Mouse (Mus musculus): ENCODE measurements at regions not wholly inside any gene's neighbourhood (a gene's known extent, or its start where the extent isn't known, plus 50 kb on each side); places are given as distances from the start of the nearest gene placed in this dataset.
A peak's percentile ranks its signal among the peaks of the same experiment; 100 is the strongest.

DNA sequence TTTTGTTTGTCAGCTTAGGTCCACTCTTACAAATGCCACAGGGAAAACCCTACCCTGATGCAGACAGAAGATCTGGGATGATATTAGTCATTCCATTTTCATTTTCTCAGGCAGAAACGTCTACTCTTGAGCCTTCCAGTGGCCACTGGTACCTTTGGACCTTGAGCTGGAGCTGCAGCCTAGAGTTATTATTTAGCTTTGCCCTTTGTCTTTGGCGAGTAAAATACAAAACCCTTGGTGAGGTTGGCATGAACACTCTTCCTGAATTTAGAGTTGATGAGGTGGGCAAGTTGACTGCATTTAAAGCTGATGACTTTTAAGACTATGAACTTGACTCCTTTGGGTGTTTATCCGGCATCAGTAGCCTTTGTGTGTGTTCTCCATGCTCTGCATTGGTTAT, 352.2 kb upstream of the Hnrnpa3 start:
- Histone ChIP-seq H3K27me3 (ENCODE audit: control insufficient read depth, insufficient read depth, low read length) (no peaks in the 10 kb centered on the region), H3K4me1 (ENCODE audit: control insufficient read depth, insufficient read depth, low read length) (no peaks in the 10 kb centered on the region), H3K36me3 (ENCODE audit: control insufficient read depth, insufficient read depth, low read length) (no peaks in the 10 kb centered on the region), H3K4me2 (ENCODE audit: low read depth) (no peak overlapping the region), H3K9ac (ENCODE audit: low read length) (no peak overlapping the region), H3K9me3 (ENCODE audit: control insufficient read depth, low read length) (no peaks in the 10 kb centered on the region), H3K27ac (ENCODE audit: low read depth, low read length) (no peak overlapping the region), H3K4me3 (ENCODE audit: low read depth, low read length) (no peak overlapping the region)
- DNase-seq (ENCODE audit: low spot score) (no peak), ATAC-seq (ENCODE audit: insufficient read depth, low FRiP score, low TSS enrichment) (no peak)
- 76% methylated on average over 3 of the region's 3 CpGs for WGBS

GRCm38 (mm10) chr2:75311191-75311590, 347.9 kb upstream of the Hnrnpa3 start:
- Histone ChIP-seq H3K9ac (ENCODE audit: low read length) (no peak overlapping the region), H3K27ac (ENCODE audit: low read depth, low read length) (no peak overlapping the region), H3K27me3 (ENCODE audit: control insufficient read depth, insufficient read depth, low read length) (no peaks in the 10 kb centered on the region), H3K4me3 (ENCODE audit: low read depth, low read length) (no peak overlapping the region), H3K4me1 (ENCODE audit: control insufficient read depth, insufficient read depth, low read length) (no peaks in the 10 kb centered on the region), H3K36me3 (ENCODE audit: control insufficient read depth, insufficient read depth, low read length) (no peaks in the 10 kb centered on the region), H3K4me2 (ENCODE audit: low read depth) (no peak overlapping the region), H3K9me3 (ENCODE audit: control insufficient read depth, low read length) (no peaks in the 10 kb centered on the region)
- DNase-seq (ENCODE audit: low spot score) = no peak
- ATAC-seq (ENCODE audit: insufficient read depth, low FRiP score, low TSS enrichment) = no peak
- whole genome bisulfite sequencing = 41% methylated on average over 4 of the region's 4 CpGs

DNA sequence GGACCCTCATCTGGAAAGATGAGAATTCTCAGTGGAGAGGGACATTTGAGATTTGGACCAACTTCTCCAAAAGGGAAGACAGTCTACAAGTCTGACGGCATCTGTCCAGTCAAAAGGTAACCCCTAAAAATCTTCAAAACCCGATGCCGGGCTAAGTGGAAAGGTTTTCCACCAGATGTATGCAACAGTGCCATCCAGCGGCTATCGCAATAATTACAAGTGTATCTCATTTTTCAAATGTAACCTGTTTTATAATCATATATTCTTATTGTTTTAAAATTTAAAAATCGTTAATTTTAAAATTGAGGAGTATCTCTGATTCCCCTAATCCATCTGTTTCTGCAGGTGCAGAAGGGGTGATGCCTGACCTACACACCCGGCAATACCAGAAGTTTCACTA, 346.8 kb upstream of the Hnrnpa3 start:
- Histone ChIP-seq H3K4me1 (ENCODE audit: control insufficient read depth, insufficient read depth, low read length) (no peaks in the 10 kb centered on the region), H3K9me3 (ENCODE audit: control insufficient read depth, low read length) (no peaks in the 10 kb centered on the region), H3K36me3 (ENCODE audit: control insufficient read depth, insufficient read depth, low read length) (no peaks in the 10 kb centered on the region), H3K4me2 (ENCODE audit: low read depth) (no peak overlapping the region), H3K9ac (ENCODE audit: low read length) (no peak overlapping the region), H3K27ac (ENCODE audit: low read depth, low read length) (no peak overlapping the region), H3K4me3 (ENCODE audit: low read depth, low read length) (no peak overlapping the region), H3K27me3 (ENCODE audit: control insufficient read depth, insufficient read depth, low read length) (no peaks in the 10 kb centered on the region)
- ATAC-seq (ENCODE audit: insufficient read depth, low FRiP score, low TSS enrichment) (no peak), DNase-seq (ENCODE audit: low spot score) (peak; percentile 47)
- WGBS = 20% methylated on average over 7 of the region's 7 CpGs

GRCm38 (mm10) chr2:75315341-75315740, 343.7 kb upstream of the Hnrnpa3 start:
- Histone ChIP-seq H3K9ac (ENCODE audit: low read length) (no peak overlapping the region), H3K27me3 (ENCODE audit: control insufficient read depth, insufficient read depth, low read length) (no peaks in the 10 kb centered on the region), H3K9me3 (ENCODE audit: control insufficient read depth, low read length) (no peaks in the 10 kb centered on the region), H3K36me3 (ENCODE audit: control insufficient read depth, insufficient read depth, low read length) (no peaks in the 10 kb centered on the region), H3K4me3 (ENCODE audit: low read depth, low read length) (no peak overlapping the region), H3K4me2 (ENCODE audit: low read depth) (no peak overlapping the region), H3K27ac (ENCODE audit: low read depth, low read length) (no peak overlapping the region; the same call in 1 of the 2 replicates), H3K4me1 (ENCODE audit: control insufficient read depth, insufficient read depth, low read length) (no peaks in the 10 kb centered on the region)
- WGBS = 22% methylated on average over 7 of the region's 7 CpGs
- DNase-seq (ENCODE audit: low spot score) = no peak
- ATAC-seq (ENCODE audit: insufficient read depth, low FRiP score, low TSS enrichment) = no peak

GRCm38 (mm10) chr2:75318190-75318589, 340.9 kb upstream of the Hnrnpa3 start:
- Histone ChIP-seq H3K27me3 (ENCODE audit: control insufficient read depth, insufficient read depth, low read length) (no peaks in the 10 kb centered on the region), H3K9ac (ENCODE audit: low read length) (no peak overlapping the region), H3K27ac (ENCODE audit: low read depth, low read length) (no peak overlapping the region), H3K36me3 (ENCODE audit: control insufficient read depth, insufficient read depth, low read length) (no peaks in the 10 kb centered on the region), H3K4me3 (ENCODE audit: low read depth, low read length) (no peak overlapping the region), H3K4me1 (ENCODE audit: control insufficient read depth, insufficient read depth, low read length) (no peaks in the 10 kb centered on the region), H3K4me2 (ENCODE audit: low read depth) (no peak overlapping the region), H3K9me3 (ENCODE audit: control insufficient read depth, low read length) (no peaks in the 10 kb centered on the region)
- WGBS = 57% methylated on average over 5 of the region's 5 CpGs
- no peak for DNase-seq (ENCODE audit: low spot score)
- no peak for ATAC-seq (ENCODE audit: insufficient read depth, low FRiP score, low TSS enrichment)

DNA sequence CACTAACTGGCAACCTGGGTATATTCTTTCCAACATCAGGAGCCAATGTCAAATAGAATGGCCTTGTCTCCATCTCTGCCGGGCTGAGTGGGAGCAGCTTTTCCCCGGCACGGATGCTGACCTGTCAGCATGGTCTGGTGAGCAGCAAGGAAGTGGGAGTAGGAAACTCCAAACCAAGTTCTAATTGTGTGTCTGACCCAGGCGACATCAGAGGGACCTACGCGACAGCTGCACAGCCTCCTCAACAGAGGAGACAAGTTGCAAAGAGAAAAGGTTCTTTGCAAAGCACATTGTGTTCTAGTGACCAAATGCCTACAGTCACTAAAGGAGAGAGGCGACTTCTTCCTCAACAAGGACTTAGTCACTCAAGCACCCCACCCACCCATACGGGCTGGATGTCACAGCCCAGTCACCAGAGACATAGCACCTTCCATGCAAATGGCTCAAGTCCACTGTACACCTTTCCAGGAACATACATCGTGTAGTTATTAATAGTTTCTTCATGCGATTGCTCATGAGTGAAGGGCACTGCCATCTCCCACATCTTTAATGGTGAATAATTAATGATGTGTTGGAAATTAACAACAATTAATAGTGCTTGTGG, 334.8 kb upstream of the Hnrnpa3 start:
- H3K36me3 ChIP-seq (ENCODE audit: control insufficient read depth, insufficient read depth, low read length) = no peaks in the 10 kb centered on the region
- H3K4me2 ChIP-seq (ENCODE audit: low read depth) = no peak overlapping the region
- H3K4me3 ChIP-seq (ENCODE audit: low read depth, low read length) = no peak overlapping the region
- H3K9ac ChIP-seq (ENCODE audit: low read length) = no peak overlapping the region
- H3K4me1 ChIP-seq (ENCODE audit: control insufficient read depth, insufficient read depth, low read length) = no peaks in the 10 kb centered on the region
- H3K27ac ChIP-seq (ENCODE audit: low read depth, low read length) = no peak overlapping the region
- H3K27me3 ChIP-seq (ENCODE audit: control insufficient read depth, insufficient read depth, low read length) = no peaks in the 10 kb centered on the region
- 89% methylated on average over 10 of the region's 10 CpGs for WGBS
- ATAC-seq (ENCODE audit: insufficient read depth, low FRiP score, low TSS enrichment) (no peak), DNase-seq (ENCODE audit: low spot score) (no peak)
- no peaks in the 10 kb centered on the region for H3K9me3 ChIP-seq (ENCODE audit: control insufficient read depth, low read length)

- Histone ChIP-seq H3K27me3 (ENCODE audit: control insufficient read depth, insufficient read depth, low read length) (no peaks in the 10 kb centered on the region), H3K36me3 (ENCODE audit: control insufficient read depth, insufficient read depth, low read length) (no peaks in the 10 kb centered on the region), H3K4me3 (ENCODE audit: low read depth, low read length) (no peak overlapping the region), H3K4me1 (ENCODE audit: control insufficient read depth, insufficient read depth, low read length) (no peaks in the 10 kb centered on the region), H3K9me3 (ENCODE audit: control insufficient read depth, low read length) (no peaks in the 10 kb centered on the region), H3K4me2 (ENCODE audit: low read depth) (no peak overlapping the region), H3K9ac (ENCODE audit: low read length) (no peak overlapping the region), H3K27ac (ENCODE audit: low read depth, low read length) (no peak overlapping the region)
- no peak for ATAC-seq (ENCODE audit: insufficient read depth, low FRiP score, low TSS enrichment)
- WGBS = 82% methylated on average over 2 of the region's 2 CpGs
- no peak for DNase-seq (ENCODE audit: low spot score)
Measured at GRCm38 (mm10) chr2:75329598-75329997, 329.5 kb upstream of the Hnrnpa3 start.

- H3K4me3 ChIP-seq (ENCODE audit: low read depth, low read length) = no peak overlapping the region
- DNase-seq (ENCODE audit: low spot score) (no peak), ATAC-seq (ENCODE audit: insufficient read depth, low FRiP score, low TSS enrichment) (no peak)
- H3K27ac ChIP-seq (ENCODE audit: low read depth, low read length) = no peak overlapping the region
- no peak overlapping the region for H3K4me2 ChIP-seq (ENCODE audit: low read depth)
- no peaks in the 10 kb centered on the region for H3K27me3 ChIP-seq (ENCODE audit: control insufficient read depth, insufficient read depth, low read length)
- no peaks in the 10 kb centered on the region for H3K9me3 ChIP-seq (ENCODE audit: control insufficient read depth, low read length)
- no peaks in the 10 kb centered on the region for H3K36me3 ChIP-seq (ENCODE audit: control insufficient read depth, insufficient read depth, low read length)
- no peak overlapping the region for H3K9ac ChIP-seq (ENCODE audit: low read length)
- H3K4me1 ChIP-seq (ENCODE audit: control insufficient read depth, insufficient read depth, low read length) = no peaks in the 10 kb centered on the region
- WGBS = 75% methylated on average over 2 of the region's 2 CpGs
Measured at GRCm38 (mm10) chr2:75341310-75341709, 317.8 kb upstream of the Hnrnpa3 start.

GRCm38 (mm10) chr2:75341726-75342280, 317.3 kb upstream of the Hnrnpa3 start:
- Histone ChIP-seq H3K4me2 (ENCODE audit: low read depth) (no peak overlapping the region), H3K36me3 (ENCODE audit: control insufficient read depth, insufficient read depth, low read length) (no peaks in the 10 kb centered on the region), H3K4me3 (ENCODE audit: low read depth, low read length) (no peak overlapping the region), H3K4me1 (ENCODE audit: control insufficient read depth, insufficient read depth, low read length) (no peaks in the 10 kb centered on the region), H3K9ac (ENCODE audit: low read length) (no peak overlapping the region), H3K27ac (ENCODE audit: low read depth, low read length) (no peak overlapping the region), H3K9me3 (ENCODE audit: control insufficient read depth, low read length) (no peaks in the 10 kb centered on the region), H3K27me3 (ENCODE audit: control insufficient read depth, insufficient read depth, low read length) (no peaks in the 10 kb centered on the region)
- WGBS = 80% methylated on average over 6 of the region's 6 CpGs
- ATAC-seq (ENCODE audit: insufficient read depth, low FRiP score, low TSS enrichment) = no peak
- DNase-seq (ENCODE audit: low spot score) = no peak
